Mouse (Mus musculus) bone marrow, adult 2 months (tissue): ENCODE measurements around the gene Prelp. TPM values are rescaled to one million over a fixed set of nuclear protein-coding genes. Genes with fewer than 3 reads are reported as not detected.

Experiments
- H3K27ac ChIP-seq: fragments of 200-500 bp; 2 replicates; pipeline ENCODE4 v1.5.1; 2012; ENCODE audit warnings: low read depth, mild to moderate bottlenecking, control low read depth, inconsistent platforms, low read length; ENCODE audit not compliant: control insufficient read depth, poor library complexity, insufficient read depth
- H3K4me1 ChIP-seq: fragments of 200-500 bp; 2 replicates; pipeline ENCODE4 v1.6.1; 2011; ENCODE audit warnings: low read length; ENCODE audit not compliant: control insufficient read depth, insufficient read depth
- H3K4me3 ChIP-seq: fragments of 200-500 bp; replicated peaks from 2 replicates; pipeline ENCODE3; 2011; ENCODE audit warnings: mild to moderate bottlenecking, low read depth, low read length, control low read depth; ENCODE audit not compliant: control insufficient read depth
- CTCF ChIP-seq: fragments of 200-500 bp; IDR thresholded peaks from 2 replicates; pipeline ENCODE4 v1.5.1; 2011; ENCODE audit warnings: low read length, control low read depth; ENCODE audit not compliant: control insufficient read depth, insufficient read depth
- POLR2A ChIP-seq: fragments of 200-500 bp; IDR thresholded peaks from 2 replicates; pipeline ENCODE4 v1.6.1; 2011; ENCODE audit warnings: low read depth, mild to moderate bottlenecking, control low read depth, low read length, borderline replicate concordance; ENCODE audit not compliant: control insufficient read depth
- WGBS: fragments of 180-500 bp; shearing (Covaris S2); methylation state at CpG from one replicate; pipeline ENCODE4 v1.1.7; 2018; 5-methylcytosine and 5-hydroxymethylcytosine counted together
- polyA plus RNA-seq: library from polyadenylated mRNA; stranded (reverse); fragments of >200 nt; gene quantifications from 2 replicates; pipeline ENCODE4 v1.2.4, GENCODE M21; 2011; ENCODE audit warnings: low replicate concordance; ENCODE audit not compliant: missing spikeins, insufficient read depth, insufficient read length

The Prelp gene
- polyA plus RNA-seq, 1 experiment = 4.5 TPM

DNA sequence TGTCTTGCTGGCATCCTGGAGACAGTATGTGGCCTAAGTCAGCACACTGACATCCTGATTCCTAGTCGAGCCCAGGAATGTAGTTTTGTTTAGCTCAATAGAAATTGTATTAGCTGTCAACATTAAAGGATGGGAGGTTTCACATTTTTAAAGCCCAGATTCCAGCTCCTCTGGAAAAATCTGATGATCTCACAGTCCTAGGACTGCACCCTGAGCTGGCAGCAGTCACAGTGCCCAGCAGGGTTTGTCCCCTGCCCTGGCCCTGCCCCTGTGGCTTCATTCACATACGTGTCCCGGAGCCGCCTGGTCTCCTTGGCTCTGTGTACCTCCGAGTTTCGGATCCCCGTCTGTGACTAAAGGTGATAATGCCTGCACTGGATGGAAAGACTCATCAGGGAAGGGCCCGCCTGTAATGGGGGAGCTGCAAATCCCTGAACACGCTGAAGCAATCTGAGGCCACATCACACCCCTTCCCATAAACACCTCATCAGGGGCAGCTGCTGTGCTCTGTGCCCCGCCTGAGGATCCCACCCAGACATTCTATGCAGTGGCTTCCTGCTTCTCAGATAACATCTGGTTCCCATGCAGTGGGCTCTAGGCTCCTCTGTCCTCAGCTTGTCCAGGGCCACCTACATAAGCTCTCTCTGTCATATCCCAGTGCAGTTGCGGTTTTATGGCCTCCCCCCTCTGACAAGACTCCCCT, 20.1 kb upstream of the Prelp start:
- 80% methylated on average over 11 of the region's 11 CpGs for WGBS
- TF ChIP-seq POLR2A (no peak), CTCF (no peak)
- H3K27ac ChIP-seq = no peak overlapping the region
- no peaks in the 10 kb centered on the region for H3K4me1 ChIP-seq
- no peak overlapping the region for H3K4me3 ChIP-seq

DNA sequence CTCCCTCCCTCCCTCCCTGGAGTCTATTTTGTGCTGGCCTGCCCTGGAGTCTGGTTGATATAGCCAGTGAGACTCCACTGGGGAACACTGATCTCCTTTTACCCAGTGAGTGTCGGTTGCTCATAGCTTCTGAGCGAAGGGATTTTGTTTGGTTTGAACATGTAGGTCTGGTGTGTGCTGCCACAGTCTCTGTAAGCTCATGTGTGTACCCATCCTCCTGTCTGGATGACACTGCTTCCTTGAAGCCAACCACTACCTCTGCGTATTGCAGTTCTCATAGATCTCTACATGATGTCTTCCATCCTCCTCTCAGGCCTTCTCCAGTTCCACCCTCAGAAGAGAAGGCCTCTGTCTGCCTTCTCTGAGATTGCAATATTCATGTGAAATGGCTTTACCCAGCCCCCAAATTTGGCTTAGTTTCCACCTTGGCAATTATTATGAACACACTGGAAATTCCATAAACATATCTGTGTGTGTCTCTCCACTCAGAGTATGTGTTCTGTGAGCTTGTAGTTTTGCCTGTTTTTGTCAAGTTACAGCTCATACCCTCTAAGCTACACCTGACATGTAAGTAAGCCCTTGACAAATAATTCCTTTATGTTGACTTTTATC, 19.4 kb upstream of the Prelp start:
- WGBS = 76% methylated on average over 3 of the region's 3 CpGs
- H3K27ac ChIP-seq = no peak overlapping the region
- H3K4me1 ChIP-seq = no peaks in the 10 kb centered on the region
- TF ChIP-seq CTCF (no peak), POLR2A (no peak)
- no peak overlapping the region for H3K4me3 ChIP-seq

DNA sequence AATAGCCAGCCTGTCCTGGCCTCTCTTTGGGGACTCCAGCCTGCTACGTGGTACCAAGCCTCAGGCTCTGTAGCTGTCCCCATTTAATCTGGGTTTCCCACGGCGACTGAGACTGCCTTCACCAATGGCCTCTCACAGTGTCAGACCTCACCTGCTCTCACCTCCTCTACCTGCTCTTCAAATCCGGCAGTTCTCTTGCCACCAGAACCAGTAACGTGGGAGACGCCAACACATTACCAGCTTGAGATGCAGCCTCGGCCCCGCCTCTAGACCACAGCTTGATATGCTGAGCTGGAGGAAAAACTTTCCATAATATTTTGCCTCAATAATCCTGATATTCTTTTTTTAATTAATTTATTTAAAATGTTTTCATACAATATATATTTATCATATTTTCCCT, 18.5 kb upstream of the Prelp start:
- no peak overlapping the region for H3K27ac ChIP-seq
- TF ChIP-seq CTCF (no peak), POLR2A (no peak)
- no peaks in the 10 kb centered on the region for H3K4me1 ChIP-seq
- H3K4me3 ChIP-seq = no peak overlapping the region
- WGBS = 81% methylated on average over 8 of the region's 8 CpGs

DNA sequence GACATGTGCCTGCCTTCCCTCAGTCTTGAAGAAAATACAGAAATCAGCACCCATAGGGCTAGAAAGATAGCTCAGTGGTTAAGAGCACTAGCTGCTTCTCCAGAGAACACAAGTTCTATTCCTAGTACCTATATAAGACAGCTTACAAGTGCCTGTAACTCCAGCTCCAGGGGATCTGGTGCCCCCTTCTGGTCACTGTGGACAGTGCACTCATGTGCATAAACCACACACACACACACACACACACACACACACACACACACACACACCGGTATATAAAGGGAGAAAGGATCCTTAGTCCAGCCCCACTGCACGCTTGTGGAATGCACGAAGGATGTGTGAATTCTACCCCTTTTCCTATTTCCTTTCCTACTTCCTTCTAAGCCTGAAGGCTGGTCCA, 15.0 kb upstream of the Prelp start:
- H3K27ac ChIP-seq = no peak overlapping the region
- no peak overlapping the region for H3K4me3 ChIP-seq
- 88% methylated on average over 3 of the region's 3 CpGs for WGBS
- no peaks in the 10 kb centered on the region for H3K4me1 ChIP-seq
- TF ChIP-seq CTCF (no peak), POLR2A (no peak)

DNA sequence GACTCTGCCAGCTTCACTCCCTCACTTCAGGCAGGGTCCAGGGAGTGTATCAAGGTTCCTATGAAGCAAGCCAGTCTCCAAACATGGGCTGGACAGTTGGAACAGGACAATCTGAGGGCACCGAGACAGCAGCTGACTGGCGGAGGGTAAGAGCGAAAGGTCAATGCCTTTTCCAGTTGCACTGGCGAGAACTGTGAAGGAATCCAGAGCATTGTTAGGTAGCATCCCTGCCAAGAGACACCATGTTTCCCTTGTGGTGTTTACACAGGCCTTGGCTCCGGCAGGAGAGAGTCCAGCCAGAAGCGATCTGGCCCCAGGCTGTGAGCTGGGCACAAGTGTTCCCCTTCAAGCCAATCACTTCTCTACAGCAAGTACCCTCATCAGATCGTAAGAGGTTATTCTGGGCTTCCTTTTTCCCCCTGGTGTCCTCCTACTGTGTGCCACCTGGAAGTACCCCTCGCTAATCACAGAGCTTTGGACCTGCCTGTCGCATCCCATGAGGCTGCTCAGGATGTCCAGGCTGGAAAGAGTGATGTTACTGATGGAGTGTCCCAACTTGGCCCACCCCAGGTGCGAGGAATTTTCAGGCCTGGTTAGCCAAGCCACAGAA, 13.2 kb upstream of the Prelp start:
- no peak overlapping the region for H3K27ac ChIP-seq
- H3K4me1 ChIP-seq = no peaks in the 10 kb centered on the region
- H3K4me3 ChIP-seq = no peak overlapping the region
- TF ChIP-seq POLR2A (no peak), CTCF (no peak)
- WGBS = 83% methylated on average over 10 of the region's 10 CpGs

DNA sequence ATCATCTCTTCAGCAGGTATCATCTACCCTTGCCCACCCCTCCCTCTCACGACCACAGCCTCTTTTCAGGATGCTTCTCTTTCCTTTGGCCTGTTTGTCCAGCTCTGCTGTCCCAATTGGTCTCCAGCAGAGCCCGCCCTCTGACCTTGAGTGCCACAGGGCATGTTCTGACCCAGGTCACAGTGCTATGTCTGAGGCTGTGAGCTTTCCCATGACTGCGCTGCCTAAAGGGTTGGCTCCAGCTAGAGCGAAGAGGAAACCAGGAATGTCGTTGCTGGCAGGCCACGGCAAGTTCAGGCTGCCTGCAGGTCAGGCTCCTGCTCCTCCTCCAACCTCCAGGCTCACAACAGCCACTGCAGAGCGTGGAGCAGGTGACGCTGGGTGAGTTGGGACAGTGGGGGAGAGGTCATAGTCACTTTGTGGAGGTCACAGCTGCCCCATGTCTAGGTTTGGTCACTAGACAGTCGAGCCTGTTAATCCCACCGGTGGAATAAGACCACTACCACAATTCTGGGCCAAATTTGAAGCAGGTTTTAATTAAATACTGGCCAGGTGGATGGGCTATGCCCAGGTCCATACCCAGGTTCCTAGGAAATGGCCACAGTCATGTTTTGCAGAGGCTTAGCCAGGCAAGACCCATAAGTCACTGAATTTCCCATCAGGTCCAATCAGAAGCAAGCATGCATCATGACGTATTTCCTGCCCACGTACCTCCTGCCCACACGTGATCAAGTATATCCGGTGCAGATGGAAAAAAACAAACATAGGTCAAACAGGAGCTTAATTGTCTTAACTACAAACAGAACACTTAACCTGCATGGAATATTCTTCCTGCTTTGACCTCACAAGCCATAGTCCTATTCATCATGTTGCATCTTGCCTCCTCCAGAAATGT, 12.3 kb upstream of the Prelp start:
- TF ChIP-seq CTCF (no peak), POLR2A (no peak)
- Histone ChIP-seq H3K4me3 (no peak overlapping the region), H3K4me1 (no peaks in the 10 kb centered on the region), H3K27ac (no peak overlapping the region)
- WGBS = 72% methylated on average over 14 of the region's 14 CpGs

DNA sequence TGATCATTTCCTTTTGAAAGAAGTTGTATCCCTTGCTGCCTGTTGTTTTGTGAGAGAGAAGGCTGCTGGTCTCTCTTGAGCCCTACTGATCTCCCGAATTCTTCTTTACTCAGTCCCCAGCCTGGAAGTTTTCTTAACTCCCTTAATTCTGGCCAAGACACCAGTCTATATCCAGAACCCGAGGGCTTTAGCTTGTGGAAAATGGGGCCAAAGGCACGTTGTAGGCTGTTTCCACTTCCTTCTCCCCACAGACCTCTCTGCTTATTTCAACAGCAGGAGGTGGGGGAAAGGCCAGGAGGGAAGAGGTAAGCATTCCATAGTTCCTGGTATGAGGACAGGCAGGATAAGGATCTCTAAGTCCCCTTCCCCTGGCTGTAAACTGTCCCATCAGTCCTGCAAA, 8.8 kb upstream of the Prelp start:
- H3K27ac ChIP-seq = no peak overlapping the region
- 47% methylated on average over 3 of the region's 3 CpGs for WGBS
- TF ChIP-seq CTCF (no peak), POLR2A (no peak)
- H3K4me1 ChIP-seq = no peaks in the 10 kb centered on the region
- no peak overlapping the region for H3K4me3 ChIP-seq

DNA sequence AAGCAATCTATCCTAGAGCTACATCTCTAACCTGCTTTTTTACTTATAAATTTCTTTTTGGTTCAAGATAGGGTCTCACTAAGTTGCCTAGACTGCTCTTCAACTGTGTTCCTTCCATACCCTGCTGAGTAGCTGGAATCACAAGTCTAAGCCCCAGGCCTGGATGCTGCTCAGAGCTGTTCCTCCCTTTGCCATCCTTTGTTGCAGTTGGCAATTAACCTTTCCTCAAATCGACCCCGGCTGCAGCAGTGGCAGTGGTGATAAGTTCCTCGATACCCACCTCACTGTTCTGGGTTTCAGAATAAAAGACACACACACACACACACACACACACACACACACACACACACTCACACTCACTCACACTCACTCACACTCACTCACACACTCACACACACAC, 4.0 kb upstream of the Prelp start:
- no peaks in the 10 kb centered on the region for H3K4me1 ChIP-seq
- WGBS = 93% methylated on average over 3 of the region's 3 CpGs

More for the DNA sequence above, 4.0 kb upstream of the Prelp start:
- Histone ChIP-seq H3K4me3 (no peak overlapping the region), H3K27ac (no peak overlapping the region)
- no peak for TF ChIP-seq CTCF
- no peak for TF ChIP-seq POLR2A
